ENCODE assay signal across 10 mouse cellular contexts in the genomic region with DNA sequence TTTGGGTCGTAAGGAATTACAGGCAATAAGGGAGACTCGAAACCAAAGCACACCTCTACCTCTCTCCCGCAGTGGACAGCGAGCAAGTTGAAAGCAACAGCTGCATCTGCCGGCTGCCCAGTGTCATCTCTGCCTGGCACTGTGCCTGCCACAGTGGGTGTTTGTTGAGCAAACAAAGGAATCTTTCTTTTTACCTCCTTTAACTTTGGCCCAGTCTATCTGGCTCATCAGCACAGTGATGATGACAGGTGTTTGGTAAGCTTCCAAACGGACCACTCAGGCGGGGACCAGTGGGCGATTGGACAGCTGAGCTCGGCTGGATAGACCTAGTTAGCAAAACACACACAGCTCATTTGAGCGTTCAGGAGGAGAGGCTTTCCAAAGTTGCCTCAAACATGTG.
DNase-seq lines count a peak whose midpoint lies in the region; ATAC-seq and TF ChIP-seq lines count a peak whose summit lies in the region.
"Had no signal": no experiment of that assay in that cellular context is flagged by ENCODE, and none has a peak within 500 bp of the region (broad histone marks: within the 10 kb centered on the region; RNA-seq: fewer than 3 reads in every experiment).

No protein-coding gene starts in this region.

- intact Hi-C loops in left cerebral cortex, postnatal 25 days (cut with DNase I), result loop anchor here (10.0 kb wide), 1 partner anchor 227 kb away; no protein-coding TSS in a partner anchor

- H3K27ac ChIP-seq in heart, postnatal 0 days (ENCODE audit: low read depth), result no peak overlapping the region
- H3K27ac ChIP-seq: midbrain, embryonic 12.5 days had no signal

- ATAC-seq in heart, postnatal 0 days (ENCODE audit: insufficient read depth, low read depth), result peak; percentile 62

- TF ChIP-seq CTCF in heart, postnatal 0 days (IDR thresholded peaks at IDR 0.05; ENCODE audit: low read depth), result peak; percentile 31
- no peak for TF ChIP-seq CTCF in brain, embryonic 14.5 days (IDR thresholded peaks at IDR 0.05; ENCODE audit: borderline replicate concordance, extremely low read depth, insufficient read depth, insufficient read length)

- 20% methylated on average over 10 of the region's 10 CpGs for WGBS in heart, postnatal 0 days

- TF ChIP-seq POLR2A in brain, embryonic 14.5 days (IDR thresholded peaks at IDR 0.05; ENCODE audit: borderline replicate concordance, extremely low read depth, insufficient read depth, insufficient read length, poor library complexity, severe bottlenecking), result no peak

- H3K4me2 ChIP-seq in heart, postnatal 0 days (ENCODE audit: low read depth, low read length), result 0 out of 2 replicates have a peak overlapping the region, but pooled peaks have one; percentile 4
- H3K4me2 ChIP-seq: midbrain, embryonic 12.5 days had no signal

- H3K4me1 ChIP-seq in heart, postnatal 0 days (ENCODE audit: control insufficient read depth, insufficient read depth), result no peaks in the 10 kb centered on the region

- no peak overlapping the region for H3K9ac ChIP-seq in heart, postnatal 0 days (replicated peaks; ENCODE audit: low read depth, low read length)
- H3K9ac ChIP-seq: midbrain, embryonic 12.5 days had no signal

- H3K36me3 ChIP-seq in heart, postnatal 0 days (replicated peaks; ENCODE audit: control insufficient read depth, insufficient read depth, low read length), result no peaks in the 10 kb centered on the region
- H3K36me3 ChIP-seq: midbrain, embryonic 12.5 days had no signal

- no peak overlapping the region for H3K4me3 ChIP-seq in heart, postnatal 0 days (ENCODE audit: low read depth, low read length)
- H3K4me3 ChIP-seq: erythroblast, embryonic 14.5 days; midbrain, embryonic 12.5 days had no signal

- no peaks in the 10 kb centered on the region for H3K27me3 ChIP-seq in heart, postnatal 0 days (ENCODE audit: control insufficient read depth, insufficient read depth, low read length)
- H3K27me3 ChIP-seq: midbrain, embryonic 12.5 days had no signal

- no peak for TF ChIP-seq EP300 in heart, postnatal 0 days (IDR thresholded peaks at IDR 0.05; ENCODE audit: low read depth)

- peak; percentile 8 for DNase-seq in heart, postnatal 0 days (ENCODE audit: low spot score)
- no peak for DNase-seq in heart, adult 8-10 months (ENCODE audit: low spot score)
- DNase-seq in brain, embryonic 14.5 days (ENCODE audit: low read depth), result peak; percentile 87
- DNase-seq in frontal cortex, postnatal 14 days (ENCODE audit: low spot score in 2 of 2), result peak; percentile 10 to 43
- DNase-seq in left cerebral cortex, postnatal 25 days (ENCODE audit: low spot score in 2 of 2), result peak; percentile 38 to 61
- no peak for DNase-seq in urinary bladder, postnatal 10 days (ENCODE audit: low spot score)
- no peak for DNase-seq in embryo, embryonic 10.5 days (ENCODE audit: low spot score)
- no peak for DNase-seq in embryo, embryonic 9.5 days (ENCODE audit: extremely low spot score)

- no peaks in the 10 kb centered on the region for H3K9me3 ChIP-seq in heart, postnatal 0 days (replicated peaks; ENCODE audit: control insufficient read depth, low read length)
- H3K9me3 ChIP-seq: midbrain, embryonic 12.5 days had no signal

Comparison
In these comparisons a context has a peak if more than half of its experiments do, and no peak if none do; other contexts are left out.
1. DNase-seq: peak in heart, postnatal 0 days (single experiment), brain, embryonic 14.5 days (single experiment), frontal cortex, postnatal 14 days (2 of 2) and left cerebral cortex, postnatal 25 days (2 of 2); none in heart, adult 8-10 months (single experiment), urinary bladder, postnatal 10 days (single experiment), embryo, embryonic 10.5 days (single experiment) and embryo, embryonic 9.5 days (single experiment).